Mouse (Mus musculus) neural tube, embryonic 11.5 days (tissue): Measurements from ENCODE around the gene Fbxo42. TPM values are rescaled to one million over a fixed set of nuclear protein-coding genes. Genes with fewer than 3 reads are reported as not detected.

ENCODE experiments used
- ATAC-seq: fragments of 200-750 bp; cut with Nextera tagmentation; 2 replicates; pipeline ENCODE4 v1.8.0; 2017; ENCODE audit warnings: moderate number of reproducible peaks, mild to moderate bottlenecking, moderate TSS enrichment, moderate library complexity; ENCODE audit not compliant: insufficient read depth, low FRiP score, low TSS enrichment
- DNase-seq: peaks from one replicate; pipeline ENCODE4 v3.0.0-alpha.2; 2015; ENCODE audit warnings: low spot score
- H3K27ac ChIP-seq: fragments of 300-500 bp; sonication (generic); 2 replicates; pipeline ENCODE4 v1.5.1; 2014; ENCODE audit warnings: low read depth, mild to moderate bottlenecking, low read length
- H3K27me3 ChIP-seq: fragments of 300-500 bp; sonication (generic); 2 replicates; pipeline ENCODE4 v1.6.1; 2014; ENCODE audit warnings: mild to moderate bottlenecking, low read length, mixed read lengths; ENCODE audit not compliant: control insufficient read depth, insufficient read depth
- H3K36me3 ChIP-seq: fragments of 300-500 bp; sonication (generic); 2 replicates; pipeline ENCODE4 v1.6.1; 2014; ENCODE audit warnings: mild to moderate bottlenecking, low read length, moderate library complexity, mixed read lengths; ENCODE audit not compliant: control insufficient read depth, insufficient read depth
- H3K4me1 ChIP-seq: fragments of 300-500 bp; sonication (generic); 2 replicates; pipeline ENCODE4 v1.6.1; 2014; ENCODE audit warnings: low read length, mixed read lengths; ENCODE audit not compliant: control insufficient read depth, insufficient read depth
- H3K4me2 ChIP-seq: fragments of 300-500 bp; sonication (generic); 2 replicates; pipeline ENCODE4 v1.6.1; 2014; ENCODE audit warnings: low read depth, mild to moderate bottlenecking, moderate library complexity
- H3K4me3 ChIP-seq: fragments of 300-500 bp; sonication (generic); 2 replicates; pipeline ENCODE4 v1.5.1; 2014; ENCODE audit warnings: low read depth, low read length
- H3K9ac ChIP-seq: fragments of 300-500 bp; sonication (generic); 2 replicates; pipeline ENCODE4 v1.6.1; 2014; ENCODE audit warnings: mild to moderate bottlenecking, low read length
- H3K9me3 ChIP-seq: fragments of 300-500 bp; sonication (generic); 2 replicates; pipeline ENCODE4 v1.6.1; 2016; ENCODE audit warnings: low read length; ENCODE audit not compliant: control insufficient read depth
- WGBS: fragments of 180-500 bp; shearing (Covaris S2); extraction: QIAGEN DNeasy Blood & Tissue Kit; methylation state at CpG from one replicate; pipeline ENCODE4 v1.1.7; 2014; 5-methylcytosine and 5-hydroxymethylcytosine counted together
- polyA plus RNA-seq: library from polyadenylated mRNA; unstranded; fragments of >200 nt; fragmentation: Nextera tagmentation; extraction: Ambion mirVana; gene quantifications from 2 replicates; pipeline ENCODE4 v1.2.1, GENCODE M21; 2014

Gene Fbxo42
- polyA plus RNA-seq, 1 experiment from 2014 or later = 29.3 TPM

DNA sequence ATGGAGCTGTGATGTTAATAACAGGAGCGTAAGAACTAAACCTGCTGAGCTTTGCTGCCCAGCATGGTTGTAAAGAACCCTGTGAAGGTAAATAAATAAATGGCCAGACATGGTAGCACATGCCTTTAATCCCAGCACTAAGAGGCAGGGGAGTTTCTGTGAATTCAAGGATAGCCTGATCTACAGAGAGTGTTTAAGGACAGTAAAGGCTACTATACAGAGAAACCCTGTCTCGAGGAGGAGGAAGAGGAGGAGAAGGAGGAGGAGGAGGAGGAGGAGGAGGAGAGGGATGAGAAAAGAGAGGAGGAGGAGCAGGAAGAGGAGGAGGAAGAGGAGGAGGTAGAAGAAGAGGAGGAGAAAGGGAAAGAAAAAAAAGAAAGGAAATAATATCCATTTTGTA lies 65.6 kb downstream of the Fbxo42 start:
- peak overlapping the region; percentile 14; the same call in 1 of the 2 replicates for H3K9ac ChIP-seq
- H3K4me3 ChIP-seq = peak overlapping the region; percentile 49
- 27% methylated on average over 2 of the region's 2 CpGs for WGBS
- DNase-seq (no peak), ATAC-seq (no peak)
- no peak overlapping the region for H3K27ac ChIP-seq
- H3K27me3 ChIP-seq = no peaks in the 10 kb centered on the region
- H3K9me3 ChIP-seq = no peaks in the 10 kb centered on the region
- H3K36me3 ChIP-seq = no peaks in the 10 kb centered on the region
- no peaks in the 10 kb centered on the region for H3K4me1 ChIP-seq
- peak overlapping the region; percentile 65 for H3K4me2 ChIP-seq

DNA sequence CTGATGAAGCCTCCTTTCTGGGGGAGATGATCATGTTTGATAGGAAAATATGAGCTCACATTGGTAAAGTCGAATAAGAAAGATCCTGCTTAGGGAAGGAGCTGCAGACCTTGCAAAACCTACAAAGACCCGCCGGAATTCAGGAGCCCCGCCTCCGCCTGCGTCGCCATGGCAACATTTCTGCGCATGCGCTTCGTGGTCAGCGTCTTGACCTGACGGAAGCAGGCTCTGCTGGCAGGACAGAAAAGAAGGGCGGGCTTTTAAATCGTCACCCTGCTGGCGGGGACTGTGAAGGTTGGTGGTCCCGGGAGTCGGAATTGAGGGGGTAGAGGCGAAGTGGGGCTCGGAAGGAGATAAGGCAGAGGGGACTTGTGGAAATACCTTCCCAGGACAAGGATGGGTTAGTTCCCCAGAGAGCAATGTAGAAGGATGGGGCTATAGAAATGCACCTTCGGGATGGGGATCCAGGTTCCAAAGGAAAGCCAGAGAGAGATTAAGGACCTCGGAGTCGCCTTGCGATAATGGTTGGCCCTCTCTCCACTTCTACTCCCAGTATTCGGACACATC lies 66.1 kb downstream of the Fbxo42 start, which contains the start of gene Rsg1:
Gene Rsg1 (plus strand): TSS at position 187 of the 567 bp plus-strand sequence.
- Histone ChIP-seq H3K4me3 (peak within 1 kb of the TSS; percentile 49), H3K4me2 (peak within 1 kb of the TSS; percentile 65), H3K27ac (no peak within 1 kb of the TSS), H3K36me3 (no peaks in the 10 kb centered on the region), H3K4me1 (no peaks in the 10 kb centered on the region), H3K9ac (peak within 1 kb of the TSS; percentile 49), H3K9me3 (no peaks in the 10 kb centered on the region), H3K27me3 (no peaks in the 10 kb centered on the region)
- ATAC-seq (peak; percentile 85), DNase-seq (peak; percentile 97)
- WGBS = under 1% methylated on average over 24 of the region's 24 CpGs

DNA sequence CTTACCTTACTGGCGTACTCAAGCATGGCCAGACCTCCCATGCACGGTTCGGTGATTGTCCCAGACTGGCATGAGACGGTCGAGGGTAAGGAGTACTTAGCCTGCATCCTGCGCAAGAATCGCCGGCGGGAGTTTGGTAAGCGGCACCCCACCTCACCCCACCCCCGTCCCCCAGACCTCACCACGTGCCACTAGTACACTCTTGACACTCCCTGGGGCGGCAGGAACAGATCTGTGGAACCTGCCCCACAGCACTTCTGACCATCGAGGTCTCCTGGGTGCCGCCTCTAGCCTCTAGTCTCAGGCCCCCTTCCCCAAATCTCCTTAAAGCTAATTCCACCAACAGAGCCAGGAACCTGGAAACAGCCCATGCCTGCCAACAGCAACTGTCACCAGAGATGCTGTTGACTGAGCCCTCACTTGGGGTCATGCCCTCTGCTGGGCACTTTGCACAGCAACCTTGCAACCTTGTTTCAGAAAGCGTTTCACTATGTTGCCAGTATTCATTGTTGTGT lies 66.7 kb downstream of the Fbxo42 start:
- H3K4me3 ChIP-seq = peak overlapping the region; percentile 49
- no peaks in the 10 kb centered on the region for H3K27me3 ChIP-seq
- H3K27ac ChIP-seq = no peak overlapping the region
- H3K9ac ChIP-seq = peak overlapping the region; percentile 49
- no peaks in the 10 kb centered on the region for H3K4me1 ChIP-seq
- no peaks in the 10 kb centered on the region for H3K36me3 ChIP-seq
- 2% methylated on average over 16 of the region's 16 CpGs for WGBS
- DNase-seq (no peak), ATAC-seq (peak; percentile 49; the same call in 1 of the 2 replicates)
- H3K9me3 ChIP-seq = no peaks in the 10 kb centered on the region
- H3K4me2 ChIP-seq = peak overlapping the region; percentile 65

DNA sequence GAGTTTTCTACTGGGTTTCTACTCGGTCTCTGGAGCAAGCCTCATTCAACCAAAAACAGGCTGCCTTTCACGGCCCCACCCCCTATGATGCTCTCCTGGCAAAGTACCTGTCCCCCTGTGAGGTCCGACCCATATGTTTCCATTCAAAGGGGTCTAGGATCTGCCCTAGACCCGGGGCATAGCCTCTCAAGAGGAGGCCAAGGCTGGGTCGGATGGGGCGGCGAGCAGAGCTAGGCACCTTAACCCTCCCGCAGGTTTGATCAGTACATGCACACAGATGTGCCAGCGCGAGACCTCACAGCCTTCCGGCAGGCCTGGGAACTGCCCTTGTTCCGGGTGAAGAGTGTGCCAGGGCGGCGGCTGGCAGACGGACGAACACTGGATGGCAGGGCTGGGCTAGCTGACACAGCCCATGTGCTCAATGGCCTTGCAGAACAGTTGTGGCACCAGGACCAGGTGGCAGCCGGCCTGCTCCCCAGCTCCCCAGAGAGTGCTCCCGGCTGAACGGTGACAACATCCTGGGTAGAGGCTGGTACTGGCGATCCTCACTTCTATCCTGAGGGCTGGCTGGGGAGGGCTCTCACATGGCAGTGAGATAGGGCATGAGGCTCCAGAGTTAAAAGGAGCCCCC lies 72.0 kb downstream of the Fbxo42 start:
- Histone ChIP-seq H3K36me3 (no peaks in the 10 kb centered on the region), H3K27me3 (no peaks in the 10 kb centered on the region), H3K27ac (no peak overlapping the region), H3K4me3 (no peak overlapping the region), H3K4me2 (no peak overlapping the region), H3K4me1 (no peaks in the 10 kb centered on the region), H3K9me3 (no peaks in the 10 kb centered on the region), H3K9ac (no peak overlapping the region)
- DNase-seq (no peak), ATAC-seq (no peak)
- 92% methylated on average over 20 of the region's 20 CpGs for WGBS

DNA sequence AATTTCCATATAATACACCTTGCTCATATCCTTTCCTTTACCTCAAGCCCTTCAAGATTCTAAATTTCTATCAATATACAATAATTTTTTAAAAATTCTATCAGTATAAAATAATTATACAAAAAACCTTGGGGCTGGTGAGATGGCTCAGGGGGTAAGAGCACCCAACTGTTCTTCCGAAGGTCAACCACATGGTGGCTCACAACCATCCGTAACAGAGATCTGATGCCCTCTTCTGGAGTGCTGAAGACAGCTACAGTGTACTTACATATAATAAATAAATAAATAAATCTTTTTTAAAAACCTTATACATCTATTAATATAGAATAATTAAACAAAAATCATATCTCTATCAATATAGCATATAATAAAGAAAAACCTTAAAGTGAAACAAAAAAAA lies 74.1 kb downstream of the Fbxo42 start:
- H3K27ac ChIP-seq = no peak overlapping the region

DNA sequence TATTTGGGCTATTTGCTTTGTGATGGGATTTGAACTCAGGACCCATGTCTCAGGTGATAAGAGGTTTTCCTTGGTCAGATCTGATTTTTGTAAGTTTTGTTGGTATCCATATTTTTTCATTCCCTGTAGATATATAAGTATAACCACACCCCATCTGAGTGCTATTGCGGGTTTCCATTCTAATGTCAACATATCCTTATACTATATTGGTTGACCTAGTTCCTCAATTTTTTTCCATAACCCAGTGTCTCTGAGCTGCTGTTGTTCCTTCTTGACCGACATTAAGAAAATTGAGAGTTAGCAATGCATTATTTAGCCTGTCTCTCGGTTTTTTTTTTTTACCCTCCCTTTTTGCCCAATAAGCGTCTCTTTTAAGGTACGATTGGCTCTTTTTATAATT lies 75.0 kb downstream of the Fbxo42 start:
- ATAC-seq (no peak), DNase-seq (no peak)
- Histone ChIP-seq H3K9ac (no peak overlapping the region), H3K9me3 (no peaks in the 10 kb centered on the region), H3K4me2 (no peak overlapping the region), H3K27ac (no peak overlapping the region), H3K4me3 (no peak overlapping the region), H3K4me1 (no peaks in the 10 kb centered on the region), H3K27me3 (no peaks in the 10 kb centered on the region), H3K36me3 (no peaks in the 10 kb centered on the region)
- 95% methylated on average over 5 of the region's 5 CpGs for WGBS

More for the DNA sequence above, 74.1 kb downstream of the Fbxo42 start:
- Histone ChIP-seq H3K4me3 (no peak overlapping the region), H3K9ac (no peak overlapping the region), H3K9me3 (no peaks in the 10 kb centered on the region), H3K36me3 (no peaks in the 10 kb centered on the region), H3K27me3 (no peaks in the 10 kb centered on the region), H3K4me2 (no peak overlapping the region), H3K4me1 (no peaks in the 10 kb centered on the region)
- 75% methylated on average over 2 of the region's 2 CpGs for WGBS
- no peak for DNase-seq
- no peak for ATAC-seq

DNA sequence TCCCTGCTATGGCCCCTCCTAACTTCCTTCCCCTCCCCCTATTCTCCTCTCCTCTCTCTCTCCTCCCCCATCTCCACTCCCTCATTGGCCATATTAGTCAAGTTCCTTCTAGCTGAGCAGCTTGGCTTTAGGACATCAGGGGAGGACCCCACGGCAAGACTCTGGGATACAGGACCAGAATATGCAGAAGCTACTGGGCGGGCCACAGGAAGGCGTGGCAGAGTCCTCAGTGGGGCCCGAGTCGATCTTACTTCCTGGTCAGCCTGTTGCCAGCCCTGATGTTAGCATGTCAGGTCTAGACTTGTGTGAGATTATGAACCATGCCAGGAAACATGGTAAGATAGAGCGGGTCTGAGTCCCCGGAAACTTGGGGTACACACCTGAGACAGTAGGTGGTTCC lies 81.0 kb downstream of the Fbxo42 start:
- Histone ChIP-seq H3K36me3 (no peaks in the 10 kb centered on the region), H3K4me3 (no peak overlapping the region), H3K9ac (no peak overlapping the region), H3K27ac (no peak overlapping the region), H3K4me1 (no peaks in the 10 kb centered on the region), H3K27me3 (no peaks in the 10 kb centered on the region), H3K9me3 (no peaks in the 10 kb centered on the region), H3K4me2 (no peak overlapping the region)
- DNase-seq (no peak), ATAC-seq (no peak)
- 89% methylated on average over 7 of the region's 7 CpGs for WGBS

DNA sequence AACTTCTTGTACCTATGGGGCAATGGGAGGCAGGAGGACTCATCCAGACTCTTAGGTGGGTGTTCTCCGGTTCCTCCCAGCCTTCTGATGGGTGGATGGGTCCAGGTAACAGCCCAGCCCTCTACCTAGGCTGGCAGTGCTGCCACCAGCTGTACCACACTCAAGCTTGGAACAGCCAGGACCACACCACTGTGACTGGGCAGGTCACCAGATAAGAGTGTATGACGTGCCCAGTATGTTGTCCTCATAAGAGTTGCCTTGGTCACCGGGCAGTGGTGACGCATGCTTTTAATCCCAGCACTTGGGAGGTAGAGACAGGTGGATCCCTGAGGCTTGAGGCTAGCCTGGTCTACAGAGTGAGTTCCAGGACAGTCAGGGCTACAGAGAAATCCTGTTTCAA lies 85.5 kb downstream of the Fbxo42 start:
- ATAC-seq (no peak), DNase-seq (no peak)
- Histone ChIP-seq H3K9ac (no peak overlapping the region), H3K4me1 (no peaks in the 10 kb centered on the region), H3K27me3 (peaks cover 10% of the 10 kb centered on the region), H3K4me2 (no peak overlapping the region), H3K4me3 (no peak overlapping the region), H3K27ac (no peak overlapping the region), H3K9me3 (no peaks in the 10 kb centered on the region), H3K36me3 (no peaks in the 10 kb centered on the region)
- 92% methylated on average over 4 of the region's 4 CpGs for WGBS
